In the genomic region with DNA sequence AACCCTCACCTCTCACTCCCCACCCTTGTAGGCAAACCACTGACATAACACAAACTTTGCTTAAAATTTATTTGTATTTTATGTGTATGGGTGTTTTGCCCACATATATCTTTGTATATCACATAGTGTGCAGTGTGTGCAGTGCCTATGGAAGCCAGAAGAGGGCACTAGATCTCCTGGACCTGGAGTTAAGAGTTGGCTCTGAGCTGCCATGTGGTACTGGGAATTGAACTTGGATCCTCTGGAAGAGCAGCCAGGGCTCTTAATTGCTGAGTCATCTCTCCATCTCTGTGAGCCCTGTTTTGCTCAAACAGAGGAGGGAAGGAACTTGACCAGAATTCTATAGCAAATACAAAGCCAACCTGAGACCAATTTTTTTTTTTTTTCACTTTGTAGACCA, we compare ENCODE assay signal across 11 mouse cellular contexts. TPM values are rescaled to one million over a fixed set of nuclear protein-coding genes. Genes with fewer than 3 reads are reported as not detected.
DNase-seq lines count a peak whose midpoint lies in the region; ATAC-seq and TF ChIP-seq lines count a peak whose summit lies in the region.
"Had no signal": no experiment of that assay in that cellular context is flagged by ENCODE, and none has a peak within 500 bp of the region (broad histone marks: within the 10 kb centered on the region; RNA-seq: fewer than 3 reads in every experiment).

No protein-coding gene starts in this region.

- H3K36me3 ChIP-seq in hindbrain, embryonic 11.5 days (ENCODE audit: control insufficient read depth, insufficient read depth, low read length): peaks cover 15% of the 10 kb centered on the region
- H3K36me3 ChIP-seq in hindbrain, embryonic 14.5 days (replicated peaks; ENCODE audit: control insufficient read depth, insufficient read depth): peaks cover 68% of the 10 kb centered on the region
- H3K36me3 ChIP-seq in midbrain, embryonic 14.5 days (ENCODE audit: control insufficient read depth, insufficient read depth, low read length): peaks cover 67% of the 10 kb centered on the region
- peaks cover 94% of the 10 kb centered on the region for H3K36me3 ChIP-seq in midbrain, embryonic 10.5 days

- no peaks in the 10 kb centered on the region for H3K9me3 ChIP-seq in hindbrain, embryonic 11.5 days (ENCODE audit: control insufficient read depth, low read length)
- H3K9me3 ChIP-seq in hindbrain, embryonic 14.5 days (ENCODE audit: control insufficient read depth, low read length): no peaks in the 10 kb centered on the region
- H3K9me3 ChIP-seq in midbrain, embryonic 14.5 days (ENCODE audit: control insufficient read depth, low read length): no peaks in the 10 kb centered on the region
- peaks cover 4% of the 10 kb centered on the region; the same call in 1 of the 2 replicates for H3K9me3 ChIP-seq in midbrain, embryonic 10.5 days (replicated peaks)
- H3K9me3 ChIP-seq: neural tube, embryonic 13.5 days had no signal

- ATAC-seq in hindbrain, embryonic 11.5 days (ENCODE audit: low FRiP score): no peak
- no peak for ATAC-seq in hindbrain, embryonic 14.5 days (ENCODE audit: low FRiP score)
- ATAC-seq in midbrain, embryonic 14.5 days (ENCODE audit: low FRiP score, low TSS enrichment): no peak

- no peak for TF ChIP-seq POLR2A in bone marrow, adult 2 months (IDR thresholded peaks at IDR 0.05; ENCODE audit: borderline replicate concordance, control insufficient read depth, low read depth, low read length)

- H3K4me2 ChIP-seq in hindbrain, embryonic 11.5 days (replicated peaks; ENCODE audit: low read depth, low read length): no peak overlapping the region
- H3K4me2 ChIP-seq in hindbrain, embryonic 14.5 days (replicated peaks): no peak overlapping the region
- no peak overlapping the region for H3K4me2 ChIP-seq in midbrain, embryonic 14.5 days (ENCODE audit: low read length)
- H3K4me2 ChIP-seq: neural tube, embryonic 13.5 days had no signal

- DNase-seq in hindbrain, embryonic 11.5 days (ENCODE audit: low spot score): peak; percentile 46
- DNase-seq in hindbrain, embryonic 14.5 days (ENCODE audit: low spot score): no peak
- peak; percentile 35 for DNase-seq in midbrain, embryonic 14.5 days
- DNase-seq in midbrain, embryonic 10.5 days (ENCODE audit: low spot score): no peak
- DNase-seq in retina, postnatal 7 days (ENCODE audit: low read depth, low spot score): peak; percentile 28
- no peak for DNase-seq in frontal cortex, adult 2 months (ENCODE audit: extremely low spot score in 1 of 2, low spot score in 1 of 2)
- DNase-seq in urinary bladder, adult 18-20 months (ENCODE audit: low spot score in 2 of 2): no peak
- DNase-seq: heart, postnatal 14 days; thymus, postnatal 25 days had no signal

- H3K4me1 ChIP-seq in hindbrain, embryonic 11.5 days (replicated peaks; ENCODE audit: control insufficient read depth, insufficient read depth, low read length): no peaks in the 10 kb centered on the region
- peaks cover 12% of the 10 kb centered on the region for H3K4me1 ChIP-seq in hindbrain, embryonic 14.5 days (replicated peaks; ENCODE audit: control insufficient read depth, insufficient read depth, low read length)
- H3K4me1 ChIP-seq in midbrain, embryonic 14.5 days (ENCODE audit: control insufficient read depth, insufficient read depth, low read length): peaks cover 7% of the 10 kb centered on the region
- no peaks in the 10 kb centered on the region for H3K4me1 ChIP-seq in midbrain, embryonic 10.5 days
- no peaks in the 10 kb centered on the region for H3K4me1 ChIP-seq in bone marrow, adult 2 months (ENCODE audit: control insufficient read depth, insufficient read depth, low read length)

- H3K4me3 ChIP-seq in hindbrain, embryonic 11.5 days (ENCODE audit: low read depth, low read length): no peak overlapping the region
- H3K4me3 ChIP-seq in hindbrain, embryonic 14.5 days (replicated peaks; ENCODE audit: low read length): no peak overlapping the region
- H3K4me3 ChIP-seq in midbrain, embryonic 14.5 days (replicated peaks; ENCODE audit: low read depth, low read length): no peak overlapping the region
- no peak overlapping the region for H3K4me3 ChIP-seq in midbrain, embryonic 10.5 days
- no peak overlapping the region for H3K4me3 ChIP-seq in bone marrow, adult 2 months (replicated peaks; ENCODE audit: control insufficient read depth, low read depth, low read length)
- H3K4me3 ChIP-seq: neural tube, embryonic 13.5 days had no signal

- H3K9ac ChIP-seq in hindbrain, embryonic 11.5 days (ENCODE audit: low read depth, low read length): no peak overlapping the region
- H3K9ac ChIP-seq in hindbrain, embryonic 14.5 days: no peak overlapping the region
- no peak overlapping the region for H3K9ac ChIP-seq in midbrain, embryonic 14.5 days (replicated peaks; ENCODE audit: low read length)

- no peaks in the 10 kb centered on the region for H3K27me3 ChIP-seq in hindbrain, embryonic 11.5 days (ENCODE audit: control insufficient read depth, insufficient read depth, low read length)
- no peaks in the 10 kb centered on the region for H3K27me3 ChIP-seq in hindbrain, embryonic 14.5 days (ENCODE audit: control insufficient read depth, insufficient read depth, low read length)
- H3K27me3 ChIP-seq in midbrain, embryonic 14.5 days (ENCODE audit: control insufficient read depth, insufficient read depth, low read length): no peaks in the 10 kb centered on the region
- no peaks in the 10 kb centered on the region for H3K27me3 ChIP-seq in midbrain, embryonic 10.5 days (ENCODE audit: low read depth, poor library complexity, severe bottlenecking)
- H3K27me3 ChIP-seq: neural tube, embryonic 13.5 days had no signal

- no peak overlapping the region for H3K27ac ChIP-seq in hindbrain, embryonic 11.5 days (ENCODE audit: low read depth, low read length)
- H3K27ac ChIP-seq in hindbrain, embryonic 14.5 days: no peak overlapping the region
- no peak overlapping the region for H3K27ac ChIP-seq in midbrain, embryonic 14.5 days (replicated peaks; ENCODE audit: low read depth, low read length)
- H3K27ac ChIP-seq in midbrain, embryonic 10.5 days (replicated peaks): no peak overlapping the region
- H3K27ac ChIP-seq in bone marrow, adult 2 months (ENCODE audit: control insufficient read depth, insufficient read depth, low read depth, low read length, poor library complexity): no peak overlapping the region
- H3K27ac ChIP-seq: neural tube, embryonic 13.5 days had no signal

- TF ChIP-seq CTCF in bone marrow, adult 2 months (IDR thresholded peaks at IDR 0.05; ENCODE audit: control insufficient read depth, insufficient read depth, low read length): peak; percentile 40; the same call in 1 of the 2 replicates

RNA-seq across cellular contexts. Expression of gene Soga1, which starts 35.1 kb away (rescaled TPM):
- 7.2 and 9.8 TPM in 2 replicates for polyA plus RNA-seq in hindbrain, embryonic 11.5 days (2014; fragmentation: Nextera tagmentation; extraction: Ambion mirVana)
- 9.5 and 9.7 TPM in 2 replicates for polyA plus RNA-seq in hindbrain, embryonic 14.5 days (2014; fragmentation: Nextera tagmentation; extraction: Ambion mirVana)
- polyA plus RNA-seq in midbrain, embryonic 14.5 days (2014; fragmentation: Nextera tagmentation; extraction: Ambion mirVana): 12.0 and 13.1 TPM in 2 replicates
- polyA plus RNA-seq in midbrain, embryonic 10.5 days (2016; fragmentation: Nextera tagmentation; extraction: Ambion mirVana): 3.6 and 3.7 TPM in 2 replicates
- 3.0 and 5.0 TPM in 2 replicates for polyA plus RNA-seq in bone marrow, adult 2 months (2011; ENCODE audit: insufficient read depth, insufficient read length, low replicate concordance, missing spikeins)
- 8.5 and 10.5 TPM in 2 replicates for polyA plus RNA-seq in frontal cortex, adult 2 months (2012; rRNA removed)

RNA-seq across cellular contexts. Expression of gene Dsn1, which starts 37.0 kb away (rescaled TPM):
- polyA plus RNA-seq in hindbrain, embryonic 11.5 days (2014; fragmentation: Nextera tagmentation; extraction: Ambion mirVana): 42.1 and 44.7 TPM in 2 replicates
- polyA plus RNA-seq in hindbrain, embryonic 14.5 days (2014; fragmentation: Nextera tagmentation; extraction: Ambion mirVana): 11.3 and 11.9 TPM in 2 replicates
- polyA plus RNA-seq in midbrain, embryonic 14.5 days (2014; fragmentation: Nextera tagmentation; extraction: Ambion mirVana): 7.6 and 13.7 TPM in 2 replicates
- 52.4 and 57.5 TPM in 2 replicates for polyA plus RNA-seq in midbrain, embryonic 10.5 days (2016; fragmentation: Nextera tagmentation; extraction: Ambion mirVana)
- polyA plus RNA-seq in bone marrow, adult 2 months (2011; ENCODE audit: insufficient read depth, insufficient read length, low replicate concordance, missing spikeins): 13.9 and 17.2 TPM in 2 replicates
- 6.6 and 7.3 TPM in 2 replicates for polyA plus RNA-seq in frontal cortex, adult 2 months (2012; rRNA removed)

RNA-seq across cellular contexts. Expression of gene Tldc2, which starts 42.9 kb away (rescaled TPM):
- polyA plus RNA-seq in hindbrain, embryonic 11.5 days (2014; fragmentation: Nextera tagmentation; extraction: Ambion mirVana): not detected in 2 replicates
- polyA plus RNA-seq in hindbrain, embryonic 14.5 days (2014; fragmentation: Nextera tagmentation; extraction: Ambion mirVana): not detected in 2 replicates
- polyA plus RNA-seq in midbrain, embryonic 14.5 days (2014; fragmentation: Nextera tagmentation; extraction: Ambion mirVana): not detected in 2 replicates
- polyA plus RNA-seq in midbrain, embryonic 10.5 days (2016; fragmentation: Nextera tagmentation; extraction: Ambion mirVana): not detected in 2 replicates
- not detected in 2 replicates for polyA plus RNA-seq in bone marrow, adult 2 months (2011; ENCODE audit: insufficient read depth, insufficient read length, low replicate concordance, missing spikeins)
- 0.30 TPM in 1 of 2 replicates, not detected in the other for polyA plus RNA-seq in frontal cortex, adult 2 months (2012; rRNA removed)
- polyA plus RNA-seq: neural tube, embryonic 13.5 days had no signal

RNA-seq across cellular contexts. Expression of gene Ndrg3, which starts 52.1 kb away (rescaled TPM):
- polyA plus RNA-seq in hindbrain, embryonic 11.5 days (2014; fragmentation: Nextera tagmentation; extraction: Ambion mirVana): 48.2 and 50.2 TPM in 2 replicates
- polyA plus RNA-seq in hindbrain, embryonic 14.5 days (2014; fragmentation: Nextera tagmentation; extraction: Ambion mirVana): 133 and 147 TPM in 2 replicates
- polyA plus RNA-seq in midbrain, embryonic 14.5 days (2014; fragmentation: Nextera tagmentation; extraction: Ambion mirVana): 99.3 and 105 TPM in 2 replicates
- 43.5 and 46.0 TPM in 2 replicates for polyA plus RNA-seq in midbrain, embryonic 10.5 days (2016; fragmentation: Nextera tagmentation; extraction: Ambion mirVana)
- polyA plus RNA-seq in bone marrow, adult 2 months (2011; ENCODE audit: insufficient read depth, insufficient read length, low replicate concordance, missing spikeins): 11.3 and 17.1 TPM in 2 replicates
- 439 and 512 TPM in 2 replicates for polyA plus RNA-seq in frontal cortex, adult 2 months (2012; rRNA removed)

Comparison
In these comparisons a context has a peak if more than half of its experiments do, and no peak if none do; other contexts are left out.
1. DNase-seq: peak in hindbrain, embryonic 11.5 days (single experiment), midbrain, embryonic 14.5 days (single experiment) and retina, postnatal 7 days (single experiment); none in hindbrain, embryonic 14.5 days (single experiment), midbrain, embryonic 10.5 days (single experiment), frontal cortex, adult 2 months (0 of 2) and urinary bladder, adult 18-20 months (0 of 2).